Mouse (Mus musculus) right cerebral cortex, postnatal 14 days (tissue): Measurements from ENCODE around the gene Homer2.

ENCODE experiments used
- DNase-seq: peaks from one replicate; pipeline ENCODE4 v3.0.0; 2022

The Homer2 gene

GRCm38 (mm10) chr7:81578413-81578812 is 128.9 kb downstream of the Homer2 start:
- no peak for DNase-seq

DNA sequence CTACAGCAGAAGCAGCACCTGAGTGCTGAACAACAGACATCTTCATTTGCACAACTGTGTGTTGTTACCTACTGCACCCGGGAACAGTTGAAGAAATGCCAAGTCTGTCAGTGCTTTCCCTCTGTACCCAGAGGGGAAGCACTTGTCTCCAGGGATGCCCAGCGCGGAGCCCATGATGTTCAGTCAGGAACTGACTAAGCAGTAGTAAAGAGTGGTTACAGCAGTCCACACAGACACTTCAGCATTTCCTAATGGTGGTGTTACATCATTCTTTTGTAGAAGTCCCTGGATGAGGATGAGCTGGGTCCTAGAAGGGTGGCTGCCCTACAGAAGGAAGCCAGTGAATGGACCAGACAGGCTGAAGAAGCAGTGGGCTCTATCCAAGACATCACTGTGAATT is 129.5 kb downstream of the Homer2 start:
- DNase-seq, result no peak

GRCm38 (mm10) chr7:81575606-81576005 is 131.7 kb downstream of the Homer2 start:
- DNase-seq, result no peak

GRCm38 (mm10) chr7:81573821-81574220 is 133.5 kb downstream of the Homer2 start:
- no peak for DNase-seq

DNA sequence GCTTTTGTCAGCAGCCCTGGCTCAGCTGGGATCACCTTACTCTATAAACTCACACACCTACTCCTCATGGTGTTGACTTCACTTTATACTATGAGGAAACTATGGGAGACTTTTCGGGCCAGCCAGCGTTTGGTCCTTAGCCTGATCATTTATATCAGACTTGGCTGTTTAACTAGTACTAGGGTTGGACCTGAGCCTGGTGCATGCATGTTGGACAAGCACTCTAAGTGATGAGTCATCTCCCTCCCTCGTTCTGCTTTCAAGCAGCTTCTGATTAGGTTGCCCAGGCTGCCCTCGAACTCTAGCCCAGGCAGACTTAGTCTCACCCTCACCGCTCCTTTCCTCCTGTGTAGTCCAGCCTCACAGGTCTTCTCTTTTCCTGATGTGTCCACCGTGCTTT is 133.9 kb downstream of the Homer2 start:
- no peak for DNase-seq

- no peak for DNase-seq
Observed at GRCm38 (mm10) chr7:81572610-81573268, 134.6 kb downstream of the Homer2 start.

- no peak for DNase-seq
Observed at GRCm38 (mm10) chr7:81571941-81572441, 135.3 kb downstream of the Homer2 start.

GRCm38 (mm10) chr7:81571108-81571940 is 136.0 kb downstream of the Homer2 start, which contains the start of gene Whamm:
Gene Whamm, plus strand, starts transcription at chr7:81571266.
- DNase-seq, result peak; percentile 85

GRCm38 (mm10) chr7:81570752-81571107 is 136.6 kb downstream of the Homer2 start:
- DNase-seq, result no peak

DNA sequence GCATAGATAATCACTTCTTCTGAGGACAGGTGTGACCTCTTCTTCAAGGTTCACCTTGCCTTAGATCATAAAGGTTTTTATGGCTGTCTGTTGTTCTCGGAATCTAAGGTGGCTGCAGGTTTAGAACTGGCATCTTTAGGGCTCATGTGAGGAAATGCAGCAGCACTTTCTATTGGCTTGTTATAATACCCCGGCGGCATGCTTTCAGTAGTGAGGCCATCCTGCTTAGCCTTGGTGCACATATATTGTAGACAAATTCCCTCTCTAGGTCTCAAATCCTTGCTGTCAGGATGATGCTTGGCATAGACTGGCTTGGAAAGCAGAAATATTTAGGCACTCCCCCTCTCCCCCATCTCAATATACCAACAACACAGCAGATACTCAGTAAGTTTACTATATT is 137.1 kb downstream of the Homer2 start:
- no peak for DNase-seq

DNA sequence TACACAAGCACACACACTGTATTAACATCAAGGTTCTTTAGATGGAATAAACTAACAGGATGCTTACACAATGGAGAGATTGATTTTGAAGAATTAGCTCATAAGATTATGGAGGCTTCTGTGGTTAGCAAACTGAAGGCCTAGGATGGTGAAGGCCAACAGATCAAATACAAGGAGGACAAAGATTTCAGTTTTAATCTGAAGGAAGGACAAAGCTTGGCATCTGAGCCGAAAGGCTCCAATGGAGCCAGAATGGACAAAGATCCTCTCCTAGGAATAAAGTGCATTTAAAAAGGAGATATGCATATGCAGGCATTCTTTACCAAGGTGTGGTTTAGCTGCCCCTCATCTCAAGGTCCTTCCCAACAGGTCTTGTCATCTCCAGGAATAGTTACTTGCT is 137.5 kb downstream of the Homer2 start:
- DNase-seq, result no peak

GRCm38 (mm10) chr7:81567396-81567795 is 139.9 kb downstream of the Homer2 start:
- DNase-seq, result no peak

DNA sequence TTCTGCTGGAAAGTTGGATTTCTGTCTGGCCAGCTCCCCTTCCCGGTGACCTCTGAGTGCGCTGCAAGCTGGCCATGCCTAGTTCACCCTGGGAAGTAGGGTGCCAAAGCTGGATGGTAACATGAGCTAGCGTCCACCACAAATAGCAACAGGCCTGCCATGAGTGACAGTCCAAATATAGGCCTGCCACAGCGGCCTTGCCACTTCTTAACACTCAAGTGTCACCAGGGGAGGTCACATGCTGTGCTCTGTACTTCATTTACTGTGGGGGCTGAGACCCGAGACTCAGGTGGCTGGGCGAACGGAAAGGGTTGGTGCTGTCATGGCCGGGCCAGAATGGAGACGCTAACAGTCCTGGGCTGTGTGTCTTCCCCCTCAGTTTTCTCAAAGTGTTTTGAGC is 140.4 kb downstream of the Homer2 start, which contains the start of gene Fsd2:
Fsd2 (minus strand) TSS at position 53 of the 400 bp plus-strand sequence.
- DNase-seq, result no peak

DNA sequence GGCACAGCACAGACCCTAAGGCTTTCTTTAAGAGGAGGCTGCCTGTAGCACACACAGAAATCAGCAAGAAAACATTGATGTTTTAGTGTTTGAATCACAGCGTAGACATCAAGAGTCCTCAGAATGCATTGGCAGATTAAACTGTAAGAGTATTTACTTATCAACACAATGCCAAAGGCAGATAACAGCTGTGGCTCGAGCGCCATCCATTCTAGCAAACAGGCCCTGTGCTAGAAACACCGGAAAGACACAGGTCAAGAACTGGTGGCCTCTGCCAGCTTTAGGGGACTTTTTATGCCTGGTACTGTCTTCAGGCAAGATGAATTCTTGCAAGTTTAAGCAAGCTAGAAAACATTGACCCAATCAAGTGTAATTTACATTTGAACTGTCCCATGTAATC is 141.0 kb downstream of the Homer2 start:
- DNase-seq, result no peak

DNA sequence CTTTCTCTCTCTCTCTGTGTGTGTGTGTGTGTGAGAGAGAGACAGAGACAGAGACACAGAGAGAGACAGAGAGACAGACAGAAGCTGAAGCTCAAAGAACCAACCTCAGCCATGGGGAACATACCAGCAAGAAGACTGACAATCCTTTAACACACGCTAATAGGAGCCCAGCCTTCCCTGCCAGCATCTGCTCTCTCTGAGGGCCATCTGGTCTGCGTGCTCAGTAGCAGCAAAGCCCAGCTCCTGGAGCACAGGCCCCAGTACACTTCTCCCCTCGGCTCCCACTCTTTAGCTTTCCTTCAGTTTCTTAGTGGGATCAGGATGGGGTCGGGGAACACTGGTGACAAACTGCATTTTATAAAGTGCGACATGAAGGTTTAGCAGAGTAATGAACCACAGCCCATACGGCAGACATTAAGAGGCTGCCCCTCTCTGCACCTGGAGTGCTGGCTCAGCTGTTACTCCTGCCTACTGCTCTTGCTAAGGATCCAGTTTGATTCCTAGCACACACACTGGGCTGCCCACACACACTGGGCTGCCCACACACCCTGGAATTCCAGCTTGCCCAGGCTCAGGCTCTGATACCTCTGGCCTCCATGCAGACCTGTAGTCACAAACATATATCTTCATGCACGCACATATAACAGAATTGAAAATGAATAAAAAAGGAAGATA is 141.8 kb downstream of the Homer2 start:
- no peak for DNase-seq

- DNase-seq, result no peak
Observed at GRCm38 (mm10) chr7:81564766-81565165, 142.6 kb downstream of the Homer2 start.

DNA sequence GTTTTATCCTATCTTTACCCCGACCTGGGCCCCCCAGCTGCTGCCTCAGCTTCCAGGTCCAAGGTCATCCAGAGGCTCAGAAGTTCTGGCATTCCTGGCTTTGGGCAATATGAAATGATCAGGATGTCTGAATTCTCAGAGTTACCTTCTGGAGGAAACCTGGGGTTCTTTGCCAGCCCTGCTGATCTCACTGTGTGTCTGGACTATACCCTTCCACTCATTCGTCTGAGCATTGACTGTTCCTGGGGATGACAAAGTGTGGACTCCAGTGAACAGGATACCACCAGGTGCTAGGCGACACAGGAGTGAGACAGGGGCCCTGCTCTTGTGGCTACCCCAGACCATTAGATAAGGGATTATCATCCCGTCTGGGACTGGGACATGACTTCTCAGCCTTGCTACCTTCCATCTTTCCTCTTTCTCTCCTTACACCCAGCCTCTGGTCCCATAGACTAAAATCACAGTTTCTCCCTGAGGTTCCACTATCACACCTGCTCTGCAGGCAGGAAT is 143.8 kb downstream of the Homer2 start:
- no peak for DNase-seq

- no peak for DNase-seq
Observed at GRCm38 (mm10) chr7:81561211-81561610, 146.1 kb downstream of the Homer2 start.

DNA sequence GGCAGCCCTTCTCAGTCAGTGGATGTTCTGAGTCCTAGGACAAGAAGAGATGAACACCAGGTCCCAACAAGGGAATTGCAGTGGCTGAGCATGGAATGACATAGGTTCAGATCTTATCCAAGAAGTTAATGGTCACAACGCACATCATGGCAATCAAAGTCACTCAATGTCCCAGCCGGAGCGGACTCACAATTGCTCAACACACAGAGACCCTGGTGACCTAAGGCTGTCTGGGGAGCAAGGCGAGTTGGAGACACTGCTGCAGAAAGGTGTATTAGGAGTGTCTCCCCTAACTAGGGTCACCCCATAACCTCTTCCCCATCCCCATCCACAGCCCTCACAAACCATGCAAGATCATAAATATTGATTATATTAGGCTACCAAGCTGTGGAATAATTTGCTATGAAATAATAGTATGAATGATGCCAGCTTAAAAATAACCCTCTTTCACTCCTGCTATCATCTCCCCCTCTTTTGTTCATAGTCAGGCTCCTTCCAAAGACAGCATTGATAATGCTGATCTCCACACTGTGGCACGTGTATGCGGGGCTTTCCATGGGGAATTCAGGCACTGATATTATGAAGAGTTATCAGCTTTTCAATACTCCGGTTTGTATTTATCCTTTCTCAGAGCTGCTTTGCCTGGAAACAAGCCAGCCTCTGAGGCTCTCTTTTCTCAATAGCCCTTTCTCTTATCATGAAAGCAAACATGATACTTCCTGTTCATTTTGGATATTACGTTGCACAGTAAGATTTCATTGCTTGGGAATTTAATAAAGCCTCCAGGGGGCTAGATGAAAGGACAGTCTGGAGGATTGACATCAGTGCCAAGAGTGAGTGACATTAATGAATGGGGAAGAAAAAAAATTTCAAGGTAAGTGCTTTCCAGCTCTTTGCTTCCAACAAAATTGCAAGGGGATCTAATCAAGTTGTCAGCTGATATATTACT is 147.0 kb downstream of the Homer2 start:
- DNase-seq, result no peak

- no peak for DNase-seq
Observed at GRCm38 (mm10) chr7:81559231-81559980, 147.9 kb downstream of the Homer2 start.

- no peak for DNase-seq
Observed at GRCm38 (mm10) chr7:81557985-81558360, 149.4 kb downstream of the Homer2 start.
